Mouse (Mus musculus) lung, postnatal 4 days (tissue): Measurements from ENCODE around the gene Psrc1.

Experiments used
- DNase-seq, 2 experiments: peaks; one replicate each; pipeline ENCODE4 v3.0.0; 2021

Psrc1 gene

DNA sequence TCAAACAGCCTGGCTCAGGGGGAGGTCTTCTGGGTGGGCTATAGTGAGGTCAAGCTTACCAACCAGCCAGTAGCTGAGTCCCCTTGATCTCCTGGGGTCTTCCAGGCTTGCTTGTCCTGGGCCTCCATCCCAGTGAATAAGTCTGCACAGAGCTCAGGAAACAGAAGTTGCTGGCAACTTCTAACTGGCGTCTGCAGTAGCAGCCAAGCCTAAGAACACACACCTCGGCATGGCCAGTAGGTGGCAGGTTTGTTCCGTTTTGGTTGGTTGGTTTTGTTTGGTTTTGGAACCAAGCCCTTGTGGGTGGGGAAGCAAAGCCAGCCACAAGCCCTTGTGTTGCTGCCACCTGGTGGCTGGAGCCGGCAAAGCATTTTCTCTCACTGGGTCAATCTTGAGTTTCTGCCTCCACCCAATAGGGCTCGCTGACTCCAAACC is 5.5 kb downstream of the Psrc1 start:
- DNase-seq: peak; percentile 93 to 98

GRCm38 (mm10) chr3:108392299-108392698 is 8.7 kb downstream of the Psrc1 start:
- DNase-seq: no peak

DNA sequence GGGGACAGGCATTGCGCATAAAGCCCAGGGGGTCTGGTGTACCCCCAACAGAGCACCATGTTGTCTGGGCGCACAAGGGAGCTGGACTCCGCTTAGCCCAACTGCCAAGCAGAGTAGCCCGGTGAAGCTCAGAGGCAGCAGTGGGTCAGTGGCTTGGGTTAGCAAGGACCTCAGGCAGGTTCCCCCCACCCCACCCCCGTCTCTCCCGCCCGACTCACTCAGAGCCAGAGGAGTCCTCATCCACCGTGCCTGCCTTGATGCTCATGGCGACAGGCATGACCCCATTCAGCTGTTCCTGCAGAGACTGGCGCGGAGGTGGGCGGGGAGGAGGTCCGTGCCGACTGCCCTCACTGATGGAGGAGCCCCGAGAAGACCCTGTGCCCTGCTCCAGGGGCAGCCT is 9.2 kb downstream of the Psrc1 start:
- no peak for DNase-seq

DNA sequence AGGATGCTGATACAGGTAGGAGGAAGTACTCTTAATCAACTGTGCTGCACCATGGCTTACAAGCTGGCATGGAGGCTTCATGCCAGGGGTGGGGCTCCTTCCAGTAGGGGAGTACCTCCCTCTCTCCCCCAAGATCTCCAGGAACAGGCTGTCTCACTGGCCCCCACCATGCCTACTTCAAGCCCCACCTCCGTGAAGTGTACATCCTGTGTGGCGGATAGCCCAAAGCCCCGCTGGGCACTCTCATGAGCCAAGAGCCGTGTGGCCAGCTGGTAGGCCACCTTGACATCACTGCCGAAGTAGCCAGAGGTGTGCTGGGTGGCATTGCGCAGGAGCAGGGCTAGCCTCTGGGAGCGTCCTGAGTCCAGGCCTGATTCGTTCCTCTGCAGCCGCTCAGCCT is 14.6 kb downstream of the Psrc1 start:
- DNase-seq: no peak

GRCm38 (mm10) chr3:108400442-108400841 is 16.8 kb downstream of the Psrc1 start:
- DNase-seq: no peak

DNA sequence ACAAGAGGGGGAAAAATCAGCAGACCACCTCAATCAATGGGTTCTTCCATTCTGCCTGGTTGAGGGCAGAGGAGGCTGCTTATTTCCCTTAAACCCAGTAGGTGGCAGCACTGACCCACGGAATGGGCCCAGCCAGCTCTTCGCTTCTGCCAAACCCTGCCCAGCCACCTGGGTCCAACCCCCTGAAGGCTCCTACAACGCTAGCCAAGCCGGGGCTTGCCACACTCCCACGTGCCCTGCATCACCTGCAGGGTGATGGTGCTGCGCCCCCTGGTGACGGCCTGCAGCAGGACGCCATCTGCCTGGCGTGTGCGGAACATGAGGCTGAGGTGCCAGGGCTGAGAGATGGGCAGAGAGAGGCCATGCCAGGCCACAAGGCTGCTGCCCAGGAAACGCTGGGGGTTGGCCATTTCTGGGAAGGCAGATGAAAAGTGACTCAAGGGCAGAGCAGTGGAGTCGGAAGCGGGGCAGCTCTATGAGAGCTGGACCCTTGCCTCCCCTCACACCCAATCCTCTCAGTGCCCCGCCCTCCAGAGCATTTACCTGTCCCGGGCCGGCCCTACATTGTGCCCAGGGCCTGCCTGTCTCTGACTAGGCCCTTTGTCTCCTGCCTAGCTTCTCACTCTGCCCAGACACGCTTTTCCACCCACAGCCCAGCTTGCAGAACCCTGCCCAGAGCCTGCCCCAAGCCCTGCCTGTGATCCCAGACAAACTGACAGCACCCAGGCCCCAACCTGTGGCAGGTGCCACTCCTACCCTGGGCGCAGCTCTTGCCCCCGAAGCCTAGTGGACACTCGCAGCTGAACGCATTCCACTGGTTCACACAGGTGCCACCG is 18.3 kb downstream of the Psrc1 start:
- DNase-seq: peak; percentile 92 to 94

DNA sequence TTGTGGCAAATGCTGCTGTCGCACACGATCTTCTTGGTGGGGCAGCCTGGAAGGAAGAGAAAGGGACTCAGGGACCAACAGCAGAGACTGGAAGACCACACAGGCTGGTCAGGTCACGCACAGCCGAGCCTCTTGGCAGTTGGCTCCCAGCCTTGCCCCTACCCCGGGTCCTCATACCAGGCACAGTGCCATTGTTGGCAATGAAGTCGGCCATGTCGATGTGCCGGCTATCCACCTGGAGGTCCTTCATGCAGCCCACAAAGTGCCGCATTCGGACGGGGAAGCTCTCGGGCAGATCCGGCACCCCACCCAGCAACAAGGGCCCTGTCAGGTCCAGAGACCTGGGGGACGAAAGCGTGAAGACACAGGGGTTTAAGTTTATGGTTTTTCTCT is 18.9 kb downstream of the Psrc1 start:
- DNase-seq: peak in 1 of 2 experiments; percentile 23

- DNase-seq: peak in 1 of 2 experiments; percentile 18
Observed at GRCm38 (mm10) chr3:108405536-108406305, 22.1 kb downstream of the Psrc1 start.

DNA sequence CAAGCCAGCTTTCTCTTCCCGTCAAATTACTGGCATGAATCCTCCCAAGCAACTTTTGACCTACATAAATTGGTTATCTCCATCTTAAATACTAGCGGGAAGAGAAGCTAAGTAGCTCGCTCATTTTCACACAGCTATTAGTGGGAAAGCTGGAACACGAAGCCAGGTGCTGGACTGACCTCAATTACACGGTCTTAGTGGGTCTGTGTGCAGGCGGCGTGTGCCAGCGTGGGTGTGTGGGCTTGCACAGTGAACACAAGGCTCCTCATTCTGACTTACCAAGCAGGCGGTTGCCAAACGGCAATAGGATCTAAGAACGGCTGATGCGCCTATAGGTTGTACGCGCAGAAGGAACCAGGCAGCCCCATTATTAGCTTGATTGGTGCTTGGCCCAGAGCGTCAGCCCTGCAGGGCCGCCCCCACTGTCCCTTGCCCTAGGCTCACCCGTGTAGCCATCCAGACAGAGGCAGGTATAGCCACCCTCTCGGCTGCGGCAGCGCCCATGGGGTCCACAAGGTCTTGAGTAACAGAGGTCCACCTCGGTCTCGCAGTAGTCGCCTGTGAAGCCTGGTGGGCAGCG is 22.8 kb downstream of the Psrc1 start:
- peak in 1 of 2 experiments; percentile 19 for DNase-seq

DNA sequence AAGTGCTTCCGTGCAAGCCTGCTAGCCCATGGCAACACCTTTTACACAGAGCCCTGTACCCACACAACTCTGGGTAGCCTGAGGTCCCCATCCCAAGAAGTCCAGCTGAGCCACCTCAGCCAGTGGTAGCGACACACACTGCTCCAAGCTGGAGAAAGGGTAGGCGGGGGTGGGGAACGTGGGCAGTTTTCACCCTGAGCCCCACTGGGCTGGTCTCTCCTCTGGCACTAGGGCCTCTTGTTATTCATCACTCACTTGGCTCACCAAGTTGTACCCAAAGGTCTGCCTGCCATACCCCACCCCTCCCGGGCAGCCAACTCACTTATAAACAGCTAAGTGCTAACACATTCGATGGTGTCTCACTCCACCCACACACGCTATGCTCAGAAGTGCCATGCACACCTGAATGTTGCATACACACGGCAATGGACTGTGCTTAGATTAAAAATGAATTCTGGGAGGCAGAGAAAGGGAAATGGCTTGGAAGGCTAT is 24.9 kb downstream of the Psrc1 start:
- DNase-seq: no peak

DNA sequence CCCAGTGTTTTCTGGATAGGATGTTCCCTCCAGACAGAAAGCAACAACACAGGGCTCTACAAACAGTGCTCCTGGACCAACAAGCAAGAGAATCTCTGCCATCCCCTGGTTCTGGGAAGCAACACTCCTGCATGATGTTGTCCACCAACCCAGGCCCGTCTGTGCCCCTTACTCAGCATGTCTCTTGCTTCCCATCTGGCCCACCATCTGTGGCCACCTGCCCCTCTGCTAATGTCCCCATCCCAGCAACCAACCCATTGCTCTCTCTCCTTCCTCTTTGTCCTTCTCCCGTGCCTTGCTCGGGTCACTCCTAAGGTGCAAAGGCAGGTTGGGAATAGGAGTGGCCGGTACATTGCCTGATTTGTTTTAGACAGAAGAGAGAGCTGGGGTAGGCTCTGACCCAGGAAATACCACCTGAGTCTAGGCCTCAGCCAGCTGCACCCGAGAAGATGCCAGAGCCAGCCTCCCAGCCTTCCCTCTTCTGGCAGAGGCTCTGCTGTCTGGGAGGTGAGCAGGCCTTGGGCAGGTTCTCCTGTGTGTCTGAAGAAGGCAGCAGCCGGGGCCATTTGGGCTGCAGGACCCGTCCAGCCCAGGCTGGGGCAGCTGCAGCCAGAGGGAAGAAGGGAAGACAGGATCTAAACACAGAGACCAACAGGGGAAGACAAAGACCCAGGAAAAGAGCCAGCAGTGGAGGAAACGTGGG is 26.2 kb downstream of the Psrc1 start:
- peak in 1 of 2 experiments; percentile 21 for DNase-seq

DNA sequence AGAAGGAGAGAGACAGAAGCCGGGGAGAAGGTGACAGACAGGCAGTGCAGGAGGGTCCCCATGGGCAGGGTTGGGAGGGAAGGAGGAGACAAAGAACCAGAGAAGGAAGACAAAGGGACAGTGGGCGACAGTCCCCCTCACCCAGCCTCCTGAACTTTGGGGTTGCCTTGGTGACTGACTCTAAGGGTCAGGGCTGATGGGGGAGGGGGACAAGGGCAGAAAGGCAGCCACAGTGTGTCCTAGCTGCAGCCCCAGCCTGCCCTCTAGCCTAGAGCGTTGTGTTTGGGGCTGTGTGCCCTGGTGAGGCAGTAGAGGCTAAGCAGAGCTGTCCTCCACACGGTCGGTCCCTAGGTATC is 26.7 kb downstream of the Psrc1 start:
- DNase-seq: peak in 1 of 2 experiments; percentile 17

DNA sequence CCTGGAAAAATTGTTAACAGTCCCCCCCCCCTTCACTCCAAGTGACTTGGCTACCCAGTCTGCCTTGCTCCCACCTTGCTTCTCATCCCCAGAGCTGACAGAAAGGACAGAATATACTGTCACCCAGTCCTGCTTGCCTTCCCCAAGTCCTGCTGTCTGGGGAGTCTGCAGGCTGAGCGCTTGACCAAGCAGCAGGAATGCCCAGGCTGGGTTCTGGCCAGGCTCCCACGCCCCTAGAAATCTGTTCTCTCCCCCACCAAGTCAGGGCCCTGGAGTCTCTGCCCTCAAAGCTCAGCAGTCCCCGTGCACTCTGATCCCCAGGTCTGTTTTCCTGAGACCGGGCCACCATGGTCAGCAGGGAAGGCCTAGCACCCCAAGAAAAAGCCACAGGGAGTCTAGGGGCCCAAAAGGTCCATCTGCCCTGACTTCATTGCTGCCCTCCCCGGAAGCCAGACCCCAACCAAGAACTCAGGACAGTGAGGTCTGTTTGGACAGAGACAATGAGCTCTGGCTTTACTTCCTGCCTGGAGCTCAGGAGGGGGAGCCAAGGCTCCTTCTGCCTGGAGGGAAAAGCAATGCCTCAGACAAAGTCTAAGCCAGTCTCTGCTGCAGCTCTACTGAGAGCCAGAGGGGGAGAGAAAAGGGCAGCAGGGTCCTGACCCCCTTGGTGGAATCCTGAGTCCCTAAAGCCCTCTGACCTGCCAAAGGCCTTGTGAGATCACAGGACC is 27.6 kb downstream of the Psrc1 start:
- DNase-seq: peak in 1 of 2 experiments; percentile 31

DNA sequence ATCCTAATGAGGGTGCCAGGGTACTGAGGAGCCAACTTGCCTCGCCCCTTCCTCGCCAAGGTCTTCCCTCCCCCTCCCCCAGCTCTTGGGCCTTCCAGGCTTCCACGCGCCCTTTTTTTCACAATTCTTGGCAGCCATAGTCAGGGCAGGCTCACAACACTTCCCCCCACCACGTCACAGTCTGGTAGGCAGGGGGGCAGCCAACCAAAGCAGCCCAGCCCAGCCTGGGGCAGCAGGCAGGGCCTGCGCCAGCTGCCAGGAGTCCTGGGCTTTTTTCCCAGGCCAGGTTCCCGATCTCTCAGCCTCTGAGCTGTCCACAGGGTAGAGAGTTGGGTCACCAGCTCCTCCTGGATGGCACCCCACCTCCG is 28.1 kb downstream of the Psrc1 start:
- peak; percentile 71 to 76 for DNase-seq

DNA sequence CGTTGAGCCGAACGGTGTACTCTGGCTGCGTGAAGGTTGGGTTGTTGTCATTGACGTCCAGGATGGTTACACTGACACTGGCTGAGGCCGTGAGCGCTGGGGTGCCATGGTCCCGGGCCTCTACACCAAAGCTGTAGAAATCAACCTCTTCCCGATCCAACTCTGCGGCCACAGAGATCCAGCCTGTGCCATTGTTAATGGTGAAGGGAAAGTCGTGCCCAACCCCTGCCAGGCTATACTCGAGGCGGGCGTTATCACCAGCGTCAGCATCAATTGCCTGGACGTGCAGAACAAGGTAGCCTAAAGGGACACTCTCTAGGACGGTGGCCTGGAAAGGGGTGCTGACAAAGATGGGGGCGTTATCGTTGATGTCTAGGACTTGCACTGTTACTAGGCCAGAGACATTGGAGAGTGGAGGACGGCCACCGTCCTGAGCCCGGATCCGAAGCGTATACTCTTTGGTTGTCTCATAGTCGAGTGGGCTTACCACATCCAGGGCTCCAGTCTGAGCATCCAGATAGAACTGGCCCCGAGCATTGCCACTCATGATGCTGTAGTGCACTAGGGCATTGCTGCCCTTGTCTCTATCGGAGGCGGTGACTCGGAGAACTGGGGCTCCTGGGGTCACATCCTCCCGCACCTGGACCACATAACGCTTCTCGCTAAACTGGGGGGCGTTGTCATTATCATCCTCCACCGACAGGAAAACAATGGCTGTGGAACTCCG is 30.2 kb downstream of the Psrc1 start:
- peak in 1 of 2 experiments; percentile 21 for DNase-seq

- peak; percentile 32 to 49 for DNase-seq
Observed at GRCm38 (mm10) chr3:108414857-108415830, 31.5 kb downstream of the Psrc1 start, which contains the start of gene Celsr2. Gene Celsr2, minus strand, starts transcription at chr3:108415552.

- DNase-seq: peak; percentile 82 to 86
Observed at GRCm38 (mm10) chr3:108415831-108416223, 32.2 kb downstream of the Psrc1 start.

GRCm38 (mm10) chr3:108423006-108423405 is 39.4 kb downstream of the Psrc1 start:
- no peak for DNase-seq

DNA sequence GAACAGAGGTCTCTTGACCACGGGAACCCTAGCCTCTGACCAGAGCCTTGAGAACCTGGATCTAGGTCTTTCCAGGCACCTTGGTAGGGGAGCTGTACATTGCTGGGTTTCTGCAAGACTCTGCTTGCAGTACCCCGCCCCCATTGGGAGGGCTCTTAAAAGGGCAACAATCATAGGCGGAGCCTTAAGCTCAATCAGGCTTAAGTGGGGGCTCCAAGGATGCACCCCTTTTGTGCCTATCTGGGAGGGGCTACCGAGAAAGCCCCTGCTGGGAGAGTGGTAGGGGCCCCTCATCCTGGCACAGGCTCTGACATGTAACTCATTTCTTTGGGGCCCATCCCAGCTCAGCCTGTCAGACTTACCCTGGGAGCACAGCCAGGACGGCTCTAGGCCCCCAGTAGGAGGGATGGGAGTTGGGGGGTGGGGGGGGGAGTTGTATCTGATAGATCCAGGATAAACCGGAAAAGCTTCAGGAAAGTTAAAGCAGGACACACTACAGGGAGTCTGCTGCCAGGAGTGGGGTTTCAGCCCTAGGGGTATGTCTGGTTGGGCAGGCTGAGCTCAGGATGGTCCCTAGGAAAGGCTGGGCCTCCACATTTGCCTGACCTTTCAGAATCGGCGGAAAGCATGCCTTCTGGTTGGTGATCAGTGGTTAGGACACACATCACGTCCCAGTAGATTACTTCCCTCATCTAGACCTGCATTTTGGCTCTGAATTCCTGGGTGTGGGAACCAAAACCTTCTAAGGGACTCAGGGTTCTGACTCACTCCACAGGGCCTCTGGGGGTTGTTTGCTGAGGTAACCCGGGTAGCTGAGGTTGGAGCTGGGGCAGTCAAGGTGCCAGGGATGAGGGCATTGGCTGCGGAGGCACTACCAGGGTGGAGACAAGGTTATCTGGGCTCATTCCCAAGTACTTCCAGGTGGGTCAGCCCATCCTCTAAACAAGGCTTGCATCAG is 40.5 kb downstream of the Psrc1 start:
- DNase-seq: peak; percentile 39 to 45
